18 mouse cellular contexts compared by ENCODE assay signal in the genomic region with DNA sequence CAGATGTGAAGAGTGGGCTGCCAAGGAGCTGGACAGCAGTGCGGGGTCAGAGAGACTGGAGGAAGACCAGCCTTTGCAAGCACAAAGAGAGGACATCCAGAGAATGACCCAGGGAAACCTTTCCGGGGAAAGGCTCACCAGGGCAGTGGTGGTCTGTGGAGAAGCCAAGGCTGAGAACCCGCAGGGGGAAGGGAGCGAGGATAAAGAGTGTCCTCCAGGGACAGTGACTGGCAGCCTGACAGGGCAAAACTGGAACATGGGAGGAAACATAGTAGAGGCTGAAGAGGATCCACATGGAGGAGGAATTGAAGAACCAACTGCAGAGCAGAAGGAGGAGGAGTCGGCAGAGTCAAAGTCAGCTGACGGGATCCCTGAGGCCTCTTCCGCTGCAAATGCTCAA.
DNase-seq lines count a peak whose midpoint lies in the region; ATAC-seq and TF ChIP-seq lines count a peak whose summit lies in the region.
"Had no signal": no experiment of that assay in that cellular context is flagged by ENCODE, and none has a peak within 500 bp of the region (broad histone marks: within the 10 kb centered on the region; RNA-seq: fewer than 3 reads in every experiment).

No protein-coding gene starts in this region.

- peaks cover 23% of the 10 kb centered on the region for H3K27me3 ChIP-seq in heart, embryonic 10.5 days (ENCODE audit: insufficient read depth, poor library complexity, severe bottlenecking)
- no peaks in the 10 kb centered on the region for H3K27me3 ChIP-seq in testis, adult 2 months (ENCODE audit: control insufficient read depth, insufficient read depth, low read length)
- no peaks in the 10 kb centered on the region for H3K27me3 ChIP-seq in liver, postnatal 0 days (ENCODE audit: insufficient read depth, low read length)
- H3K27me3 ChIP-seq: embryonic facial prominence, embryonic 13.5 days; intestine, embryonic 15.5 days had no signal

- H3K36me3 ChIP-seq in heart, embryonic 10.5 days, result no peaks in the 10 kb centered on the region
- no peaks in the 10 kb centered on the region for H3K36me3 ChIP-seq in testis, adult 2 months (ENCODE audit: control insufficient read depth, insufficient read depth, low read length)
- H3K36me3 ChIP-seq in liver, postnatal 0 days (replicated peaks; ENCODE audit: insufficient read depth, low read length), result no peaks in the 10 kb centered on the region
- H3K36me3 ChIP-seq: embryonic facial prominence, embryonic 13.5 days; G1E; hindbrain, embryonic 13.5 days; intestine, embryonic 15.5 days had no signal

- H3K27ac ChIP-seq in heart, embryonic 10.5 days, result no peak overlapping the region
- H3K27ac ChIP-seq in testis, adult 2 months (ENCODE audit: control insufficient read depth, insufficient read depth, low read depth, low read length), result no peak overlapping the region
- H3K27ac ChIP-seq in liver, postnatal 0 days (ENCODE audit: low read depth), result no peak overlapping the region
- H3K27ac ChIP-seq: embryonic facial prominence, embryonic 13.5 days; hindbrain, embryonic 13.5 days; hindbrain, postnatal 0 days; intestine, embryonic 15.5 days had no signal

- H3K9me3 ChIP-seq in heart, embryonic 10.5 days, result no peaks in the 10 kb centered on the region
- H3K9me3 ChIP-seq in liver, postnatal 0 days (ENCODE audit: low read length), result no peaks in the 10 kb centered on the region
- H3K9me3 ChIP-seq: embryonic facial prominence, embryonic 13.5 days; hindbrain, embryonic 13.5 days; intestine, embryonic 15.5 days had no signal

- H3K4me1 ChIP-seq in heart, embryonic 10.5 days, result no peaks in the 10 kb centered on the region
- H3K4me1 ChIP-seq in testis, adult 2 months (ENCODE audit: control insufficient read depth, insufficient read depth, low read length), result peaks cover 2% of the 10 kb centered on the region; the same call in 1 of the 2 replicates
- no peaks in the 10 kb centered on the region for H3K4me1 ChIP-seq in liver, postnatal 0 days (ENCODE audit: insufficient read depth)
- H3K4me1 ChIP-seq: embryonic facial prominence, embryonic 13.5 days; hindbrain, embryonic 13.5 days; intestine, embryonic 15.5 days had no signal

- intact Hi-C loops in gastrocnemius, postnatal 14 days (cut with DNase I; ENCODE audit: low total_unique reads), result no loop called here
- intact Hi-C loops in gastrocnemius, postnatal 36 days (cut with DNase I), result no loop called here
- intact Hi-C loops in heart, postnatal 10 days (cut with DNase I), result no loop called here

- no peak for TF ChIP-seq POLR2A in testis, adult 2 months (IDR thresholded peaks at IDR 0.05; ENCODE audit: control insufficient read depth, low read depth, low read length)

- TF ChIP-seq CTCF in testis, adult 2 months (IDR thresholded peaks at IDR 0.05; ENCODE audit: control insufficient read depth, insufficient read depth, insufficient replicate concordance, low read depth, low read length), result no peak
- no peak for TF ChIP-seq CTCF in liver, postnatal 0 days (IDR thresholded peaks at IDR 0.05; ENCODE audit: low read depth)

- no peak overlapping the region for H3K9ac ChIP-seq in liver, postnatal 0 days (replicated peaks)
- H3K9ac ChIP-seq: embryonic facial prominence, embryonic 13.5 days; hindbrain, embryonic 13.5 days; intestine, embryonic 15.5 days had no signal

- ATAC-seq in liver, postnatal 0 days, result no peak
- ATAC-seq: forebrain, embryonic 14.5 days; hindbrain, postnatal 0 days; intestine, embryonic 15.5 days had no signal

- H3K4me3 ChIP-seq in heart, embryonic 10.5 days, result no peak overlapping the region
- H3K4me3 ChIP-seq in testis, adult 2 months (ENCODE audit: control insufficient read depth, low read depth, low read length), result peak overlapping the region; percentile 11
- H3K4me3 ChIP-seq in liver, postnatal 0 days (ENCODE audit: low read depth, low read length), result no peak overlapping the region
- H3K4me3 ChIP-seq: embryonic facial prominence, embryonic 13.5 days; hindbrain, embryonic 13.5 days; intestine, embryonic 15.5 days had no signal

- DNase-seq in gastrocnemius, postnatal 14 days, result peak; percentile 6
- no peak for DNase-seq in gastrocnemius, postnatal 36 days
- peak; percentile 17 to 37 for DNase-seq in heart, postnatal 10 days
- no peak for DNase-seq in heart, embryonic 10.5 days (ENCODE audit: low spot score)
- DNase-seq in testis, postnatal 14 days (ENCODE audit: low spot score), result no peak
- peak; percentile 51 for DNase-seq in testis, postnatal 10 days (ENCODE audit: low spot score)
- no peak for DNase-seq in liver, postnatal 0 days
- DNase-seq: adrenal gland, adult 8-10 months; adrenal gland, postnatal 36 days; cerebellum, adult 2 months; kidney, adult 2 months had no signal

- 76% methylated on average over 7 of the region's 7 CpGs for WGBS in heart, embryonic 10.5 days
- 73% methylated on average over 7 of the region's 7 CpGs for WGBS in liver, postnatal 0 days (ENCODE audit: insufficient replicate concordance)

- no peak for TF ChIP-seq EP300 in liver, postnatal 0 days (IDR thresholded peaks at IDR 0.05; ENCODE audit: low read depth)

- no peak overlapping the region for H3K4me2 ChIP-seq in liver, postnatal 0 days (ENCODE audit: low read depth, low read length)
- H3K4me2 ChIP-seq: embryonic facial prominence, embryonic 13.5 days; hindbrain, embryonic 13.5 days; intestine, embryonic 15.5 days had no signal

Comparison
In these comparisons a context has a peak if more than half of its experiments do, and no peak if none do; other contexts are left out.
1. DNase-seq: peak in gastrocnemius, postnatal 14 days (single experiment), heart, postnatal 10 days (2 of 2) and testis, postnatal 10 days (single experiment); none in gastrocnemius, postnatal 36 days (0 of 2), heart, embryonic 10.5 days (single experiment), testis, postnatal 14 days (single experiment) and liver, postnatal 0 days (single experiment).